Mouse (Mus musculus): ENCODE measurements around the gene Neurl1b.

- no peak for TF ChIP-seq CTCF (IDR thresholded peaks at IDR 0.05; ENCODE audit: low read depth, low read length)
- no peak for TF ChIP-seq POLR2AphosphoS5 (IDR thresholded peaks at IDR 0.05; ENCODE audit: insufficient replicate concordance, low read depth, low read length)
- no peak for TF ChIP-seq GATA1 (IDR thresholded peaks at IDR 0.05; ENCODE audit: borderline replicate concordance, low read length)
Measured at GRCm38 (mm10) chr17:26370521-26371245, 43.9 kb upstream of the Neurl1b start.
